Mouse (Mus musculus) heart, postnatal 0 days (tissue): ENCODE measurements at regions not wholly inside any gene's neighbourhood (a gene's known extent, or its start where the extent isn't known, plus 50 kb on each side); places are given as distances from the start of the nearest gene placed in this dataset.

Source experiments
- CTCF ChIP-seq: IDR thresholded peaks from 2 replicates; pipeline ENCODE4 v1.5.1; 2016; ENCODE audit warnings: antibody characterized with exemption, control low read depth, low read depth
- EP300 ChIP-seq: IDR thresholded peaks from 2 replicates; pipeline ENCODE4 v1.6.1; 2016; ENCODE audit warnings: antibody characterized with exemption, low read depth

DNA sequence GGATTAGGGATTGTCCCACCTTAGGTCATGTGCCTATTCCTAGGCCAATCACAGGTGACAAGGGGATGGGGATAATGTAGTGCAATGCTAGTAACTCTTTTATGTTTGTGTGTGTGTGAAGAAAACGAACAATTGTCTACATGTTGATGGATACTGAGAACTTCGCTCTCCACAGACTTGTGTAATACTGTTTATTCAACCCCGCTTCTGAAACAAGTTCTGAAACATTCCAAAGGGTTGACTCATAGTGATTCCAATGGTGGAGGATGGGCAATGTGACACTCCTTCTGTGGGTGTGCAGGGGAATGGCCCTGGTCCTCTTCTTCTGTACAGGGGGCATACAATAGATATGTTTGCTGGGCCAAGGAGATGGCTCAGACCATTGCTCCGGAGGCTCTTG, 69.6 kb upstream of the Vwde start:
- TF ChIP-seq EP300 (no peak), CTCF (no peak)
